Mouse (Mus musculus) olfactory bulb, adult 2 months (tissue): ENCODE measurements around the gene Gpx3.

Source experiments
- CTCF ChIP-seq: fragments of 200-500 bp; IDR thresholded peaks from 2 replicates; pipeline ENCODE4 v1.5.1; 2012; ENCODE audit warnings: low read depth, mild to moderate bottlenecking, low read length, moderate library complexity; ENCODE audit not compliant: insufficient read depth
- POLR2A ChIP-seq: fragments of 200-500 bp; IDR thresholded peaks from 2 replicates; pipeline ENCODE4 v1.6.1; 2012; ENCODE audit warnings: mild to moderate bottlenecking, low read depth, low read length, moderate library complexity; ENCODE audit not compliant: insufficient read depth

DNA sequence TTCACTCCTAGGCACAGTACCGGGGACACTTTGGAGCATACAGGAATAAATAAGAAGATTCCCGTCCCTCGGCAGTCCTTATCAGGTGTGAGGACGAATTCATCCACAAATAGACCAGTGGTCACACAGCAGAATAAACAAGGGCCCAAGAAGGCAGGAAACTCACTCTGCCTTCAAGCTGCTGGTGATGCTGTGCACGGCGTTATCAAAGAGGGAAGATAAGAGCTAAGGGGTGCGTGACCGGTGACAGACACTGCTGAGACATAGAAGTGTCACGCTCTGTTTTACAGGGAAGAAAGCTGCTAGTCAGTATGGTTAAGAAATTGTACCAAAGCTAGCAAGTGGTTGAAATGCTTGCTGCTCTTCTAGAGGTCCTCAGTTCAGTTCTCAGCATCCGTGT lies 22.3 kb upstream of the Gpx3 start:
- TF ChIP-seq CTCF (no peak), POLR2A (no peak)
